Mouse (Mus musculus) yolk sac, embryonic 10.5 days (tissue): ENCODE measurements around the gene Wdr18.

Experiments
- DNase-seq: peaks from one replicate; pipeline ENCODE4 v3.0.0-alpha.2; 2017; ENCODE audit warnings: low spot score

Wdr18 gene

DNA sequence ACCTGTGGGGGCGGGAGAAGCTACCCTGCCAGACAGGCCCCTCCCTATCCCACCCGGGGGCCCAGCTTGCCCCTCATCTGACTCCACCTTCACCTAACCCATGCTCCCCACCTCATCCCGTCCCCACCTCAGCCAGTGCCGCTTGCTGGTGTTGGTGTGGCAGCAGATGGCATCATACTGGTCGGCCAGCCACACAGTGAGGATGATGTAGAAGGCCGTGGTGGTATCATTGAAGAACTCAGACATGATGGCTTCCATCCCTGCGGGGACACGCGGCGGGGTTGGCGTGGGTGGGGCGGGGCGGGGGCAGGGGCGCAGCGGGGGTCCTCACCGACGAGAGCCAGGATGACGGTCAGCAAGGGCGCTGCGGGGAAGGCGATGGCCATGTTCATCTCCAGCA is 18.1 kb downstream of the Wdr18 start:
- no peak for DNase-seq

DNA sequence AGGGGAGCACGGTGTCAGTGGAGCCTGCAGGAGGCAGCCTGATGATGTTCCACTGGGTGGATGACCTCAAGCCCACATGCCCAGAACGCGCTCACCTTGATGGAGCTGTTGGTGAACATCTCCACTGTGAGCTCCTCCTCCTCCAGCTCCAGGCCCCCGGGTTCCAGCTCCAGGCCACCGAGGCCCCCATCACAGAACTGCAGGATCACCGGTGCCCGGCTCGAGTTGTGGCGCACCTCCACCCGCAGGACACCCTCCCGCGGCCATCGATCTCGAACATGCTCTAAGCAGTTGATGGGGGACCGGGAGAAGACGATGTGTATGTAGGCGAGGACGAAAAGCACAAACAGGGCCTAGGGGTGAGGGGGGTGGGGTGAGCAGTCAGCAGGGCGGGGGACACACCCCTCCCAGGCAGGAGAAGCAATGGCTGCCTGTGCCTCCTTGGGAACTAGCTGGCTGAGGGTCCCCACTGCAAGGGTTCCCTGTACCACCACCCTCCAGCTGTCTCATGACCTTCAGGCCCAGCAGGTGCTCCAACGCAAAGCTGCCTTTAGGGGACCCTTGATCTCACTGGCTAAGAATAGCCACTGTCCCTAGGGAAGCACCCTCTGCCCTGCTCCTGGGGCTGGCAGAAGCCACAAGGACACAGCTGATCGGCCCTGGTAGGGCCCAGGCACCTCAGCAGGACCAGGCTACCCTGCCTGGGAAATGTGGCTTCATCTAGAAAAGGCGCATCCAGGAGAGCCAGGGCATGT is 19.6 kb downstream of the Wdr18 start:
- no peak for DNase-seq

DNA sequence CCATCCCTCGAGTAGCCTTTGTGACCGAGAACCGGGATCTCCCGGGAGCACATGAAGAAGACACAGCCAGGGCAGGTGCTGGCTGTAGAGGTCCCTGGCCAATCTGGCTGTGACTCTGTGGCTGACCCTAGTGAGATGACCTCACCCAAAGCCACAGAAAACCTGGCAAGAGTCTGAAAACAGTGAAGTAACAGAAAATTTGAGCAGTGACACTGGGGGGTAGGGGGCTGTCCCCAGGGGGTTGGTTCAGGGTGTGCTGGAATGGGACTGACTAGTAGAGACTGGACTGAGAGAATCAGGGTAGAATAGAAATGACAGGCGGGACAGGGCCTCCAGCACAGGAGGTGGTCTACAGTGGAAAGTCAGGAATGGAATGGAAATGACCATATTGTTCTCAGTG is 23.3 kb downstream of the Wdr18 start:
- DNase-seq: no peak

DNA sequence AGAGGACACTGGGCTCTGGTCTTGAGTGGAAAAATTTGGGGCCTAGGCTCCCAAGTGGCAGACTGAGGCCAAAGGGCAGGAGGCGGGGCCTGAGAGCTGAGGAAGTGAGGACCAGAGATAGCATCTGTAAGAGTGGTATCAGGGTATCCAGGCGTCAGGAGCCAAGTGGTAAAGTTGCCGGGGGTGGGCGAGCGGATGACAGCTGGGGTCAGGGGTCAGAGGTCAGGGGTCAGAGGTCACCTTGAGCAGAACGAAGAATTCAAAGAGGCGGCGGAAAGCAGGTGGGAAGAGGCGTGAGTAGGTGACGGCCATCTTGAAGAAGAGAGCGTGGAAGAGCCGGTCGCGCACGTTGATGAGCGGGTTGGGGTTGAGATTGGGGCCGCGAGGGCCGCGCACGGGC is 23.7 kb downstream of the Wdr18 start:
- peak; percentile 82 for DNase-seq

DNA sequence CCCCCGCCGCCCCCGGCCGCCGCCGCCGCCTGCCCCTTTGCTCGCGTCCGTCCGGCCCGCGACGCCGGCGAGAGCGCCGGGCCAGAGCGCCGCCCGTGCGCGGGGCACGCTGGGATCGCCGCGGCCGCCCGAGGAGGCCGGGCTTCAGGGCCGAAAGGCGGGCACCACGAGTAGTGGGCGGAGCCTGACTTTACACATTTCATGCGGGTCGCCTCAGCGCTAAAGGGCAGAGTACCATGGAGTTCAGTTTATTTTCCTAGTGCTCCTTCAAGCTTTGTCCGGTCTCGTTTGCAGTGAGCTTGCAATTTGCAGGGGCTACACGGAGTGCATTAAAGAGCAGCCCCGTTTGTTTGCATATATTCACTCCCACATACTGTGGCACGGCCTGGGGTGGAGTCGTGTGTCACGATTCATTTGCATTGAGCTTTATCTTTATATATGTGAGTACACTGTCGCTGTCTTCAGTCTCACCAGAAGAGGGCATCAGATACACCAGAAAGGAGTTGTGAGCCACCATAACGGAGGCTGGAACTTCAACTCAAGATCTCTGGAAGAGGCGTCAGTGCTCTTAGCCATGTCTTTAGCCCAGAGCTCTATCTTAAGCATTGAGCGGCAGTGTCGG is 24.4 kb downstream of the Wdr18 start, which contains the start of gene Tmem259:
Gene Tmem259 (minus strand): TSS at position 136 of the 622 bp plus-strand sequence.
- peak; percentile 93 for DNase-seq

DNA sequence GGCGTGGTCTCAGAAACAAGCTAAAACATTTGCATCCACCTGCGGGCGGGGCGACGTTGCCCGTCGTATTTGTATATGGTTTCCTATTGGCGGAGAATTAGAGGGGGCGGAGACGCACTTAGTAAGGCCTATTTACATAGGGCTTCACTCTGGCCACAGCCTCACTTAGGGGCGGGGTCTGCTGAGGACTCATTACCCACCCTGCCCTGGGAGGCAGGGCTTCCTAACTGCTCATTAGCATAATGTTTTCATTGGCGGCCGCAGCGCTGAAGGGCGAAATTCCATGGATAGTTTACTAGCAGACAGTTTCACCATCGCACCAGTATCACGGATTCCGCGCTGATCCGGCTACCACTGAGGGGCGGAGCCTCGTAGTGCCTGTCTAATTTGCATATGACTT is 24.9 kb downstream of the Wdr18 start:
- DNase-seq: peak; percentile 98

DNA sequence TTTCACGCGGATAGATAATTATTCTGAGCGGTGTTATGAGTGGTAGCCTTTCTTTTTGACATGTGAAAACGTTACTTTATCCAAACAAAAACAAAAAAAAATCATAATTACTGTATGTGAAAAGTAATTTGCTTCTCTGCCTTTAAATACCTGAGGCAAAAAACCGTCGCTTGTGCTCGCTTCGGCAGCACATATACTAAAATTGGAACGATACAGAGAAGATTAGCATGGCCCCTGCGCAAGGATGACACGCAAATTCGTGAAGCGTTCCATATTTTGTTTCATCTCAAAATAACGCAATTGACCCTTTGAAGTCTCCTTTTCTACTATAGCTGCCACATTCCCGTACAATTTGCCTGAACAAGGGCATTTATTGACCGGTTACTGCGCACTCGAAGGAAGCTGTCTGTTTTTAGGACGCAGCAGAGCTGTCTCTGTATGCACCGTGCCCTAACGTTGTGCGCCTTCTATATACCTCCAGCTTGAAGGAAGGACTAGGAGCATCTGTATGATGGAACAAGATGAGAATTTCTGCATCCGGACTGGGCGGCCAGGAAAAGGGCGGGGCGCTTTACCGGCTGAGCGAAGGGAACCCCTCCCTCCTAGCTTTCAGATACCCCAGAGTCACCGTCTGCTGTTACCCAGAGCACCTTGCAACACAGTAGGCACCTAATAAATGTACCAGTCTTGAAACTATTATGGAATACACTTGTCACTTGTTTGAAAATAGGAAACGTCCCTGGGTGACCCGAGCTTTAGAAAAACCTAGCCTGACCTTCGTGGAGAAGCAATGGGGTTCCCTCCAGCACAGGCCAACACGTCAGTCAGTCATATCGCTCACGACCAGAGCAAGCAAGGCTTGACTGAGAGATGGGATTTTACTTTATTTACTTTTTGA is 25.6 kb downstream of the Wdr18 start:
- peak; percentile 72 for DNase-seq

DNA sequence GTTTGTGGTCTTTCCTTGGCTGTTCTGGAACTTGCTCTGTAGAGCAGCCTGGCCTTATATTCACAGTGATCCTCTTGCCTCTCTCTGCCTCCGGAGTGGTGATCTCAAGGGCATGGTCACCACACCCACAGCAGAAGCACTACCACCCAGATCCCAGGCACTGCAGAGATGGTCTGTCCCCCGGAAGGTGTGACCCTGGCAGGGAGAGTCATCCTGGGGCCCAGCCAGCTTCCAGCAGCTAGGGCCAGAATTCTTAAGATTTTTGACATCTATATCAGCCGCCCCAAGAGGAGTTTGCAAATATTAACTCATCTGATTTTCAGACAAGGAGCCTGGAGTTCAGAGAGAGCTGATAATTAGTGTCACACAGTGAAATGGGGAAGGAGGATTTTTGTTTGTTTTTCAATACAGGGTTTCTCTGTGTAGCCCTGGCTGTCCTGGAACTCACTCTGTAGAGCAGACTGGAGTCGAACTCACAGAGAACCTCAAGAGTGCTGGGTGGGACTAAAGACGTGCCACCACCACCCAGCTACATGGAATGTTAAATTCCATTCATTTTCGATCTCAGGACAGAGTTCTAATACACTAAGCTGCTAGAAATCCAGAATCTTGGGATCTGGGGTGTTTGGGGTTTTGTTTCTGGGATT is 26.4 kb downstream of the Wdr18 start:
- no peak for DNase-seq

DNA sequence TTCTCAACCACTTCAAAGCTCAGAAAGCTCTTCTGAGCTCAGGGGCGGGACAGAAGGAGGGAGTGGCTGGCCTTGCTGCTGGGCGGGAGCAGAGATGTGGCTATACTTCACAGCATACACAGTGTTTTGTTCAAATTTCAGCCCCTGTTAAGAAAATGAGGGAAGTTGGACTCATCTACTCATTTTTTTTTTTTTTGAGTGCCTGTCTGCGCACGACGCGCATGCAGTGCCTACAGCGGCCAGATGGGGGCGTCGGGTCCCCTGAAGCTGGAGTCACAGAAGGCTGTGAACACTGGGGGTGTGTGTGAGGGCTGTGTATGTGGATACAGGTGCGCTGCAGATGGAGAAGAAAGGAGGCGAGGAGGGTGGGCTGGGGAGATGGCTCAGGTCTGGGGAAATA is 27.0 kb downstream of the Wdr18 start:
- peak; percentile 73 for DNase-seq

DNA sequence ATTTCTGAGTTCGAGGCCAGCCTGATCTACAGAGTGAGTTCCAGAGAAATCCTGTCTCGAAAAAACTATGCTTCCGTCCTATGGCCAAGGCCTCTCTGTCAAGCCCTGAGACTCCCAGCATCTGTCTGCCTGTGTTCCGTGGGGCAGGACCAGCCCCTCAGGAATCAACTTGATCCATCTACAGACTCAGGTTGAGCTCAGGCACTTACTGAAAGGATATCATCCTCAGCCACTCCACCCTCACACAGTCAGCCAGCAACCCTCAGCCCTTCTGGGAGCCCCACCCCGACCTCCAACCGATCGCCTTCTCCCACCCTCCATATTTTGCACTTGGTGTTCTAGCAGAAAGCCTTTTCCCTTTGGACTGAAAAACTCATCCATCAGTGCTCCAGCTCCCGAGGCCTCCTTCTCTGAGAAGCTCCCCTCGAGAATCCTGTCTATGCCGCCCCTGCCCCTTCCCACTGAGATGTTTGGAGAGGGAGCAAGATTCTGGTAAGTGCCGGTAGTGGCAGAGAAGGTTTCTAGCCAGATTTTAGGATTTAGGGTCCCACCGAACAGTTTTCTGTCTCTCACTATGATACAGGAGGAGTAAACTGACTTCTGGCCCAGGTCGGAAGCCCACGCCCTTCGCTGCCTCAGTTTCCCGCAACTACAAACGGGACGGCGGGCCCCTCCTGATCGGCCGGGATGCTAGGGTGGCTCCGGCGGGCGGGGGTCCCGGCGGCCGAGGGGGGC is 28.0 kb downstream of the Wdr18 start:
- no peak for DNase-seq

DNA sequence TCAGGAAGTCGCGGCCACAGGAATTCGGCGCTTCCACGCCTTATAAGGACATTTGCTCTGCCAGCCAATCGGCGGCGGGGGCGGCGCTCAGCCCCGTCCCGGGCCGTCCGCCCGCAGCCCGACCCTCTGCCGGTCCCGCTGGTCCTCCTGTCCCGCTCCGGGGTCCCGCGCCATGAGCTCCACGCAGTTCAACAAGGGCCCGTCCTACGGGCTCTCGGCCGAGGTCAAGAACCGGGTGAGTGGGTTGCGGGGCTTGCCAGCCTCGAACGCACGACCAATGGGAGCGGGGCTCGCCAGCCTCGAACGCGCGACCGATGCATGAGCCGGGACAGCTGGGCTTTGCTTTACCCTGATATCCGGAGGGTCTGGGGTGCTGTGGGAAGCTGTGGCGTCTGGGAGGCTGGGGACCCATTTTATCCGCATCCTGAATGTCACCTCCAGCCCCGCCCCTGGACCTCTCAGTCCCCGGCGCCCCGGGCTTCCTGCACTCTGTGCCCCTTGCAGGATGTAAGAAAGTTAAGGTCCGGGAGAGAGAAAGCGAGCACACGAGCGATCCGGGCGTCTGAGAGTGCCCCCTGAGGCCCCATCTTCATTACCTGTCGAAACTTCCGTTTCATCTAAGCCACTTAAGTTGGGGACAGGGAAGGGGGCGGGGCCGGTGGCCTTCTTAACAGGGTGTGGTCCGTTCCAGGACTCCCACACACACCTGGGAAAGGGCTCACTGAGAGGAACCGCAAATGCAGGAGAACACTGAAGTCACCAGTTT is 28.7 kb downstream of the Wdr18 start, which contains the start of gene Cnn2:
Gene Cnn2 (plus strand): TSS at position 79 of the 766 bp plus-strand sequence.
- DNase-seq: peak; percentile 70

DNA sequence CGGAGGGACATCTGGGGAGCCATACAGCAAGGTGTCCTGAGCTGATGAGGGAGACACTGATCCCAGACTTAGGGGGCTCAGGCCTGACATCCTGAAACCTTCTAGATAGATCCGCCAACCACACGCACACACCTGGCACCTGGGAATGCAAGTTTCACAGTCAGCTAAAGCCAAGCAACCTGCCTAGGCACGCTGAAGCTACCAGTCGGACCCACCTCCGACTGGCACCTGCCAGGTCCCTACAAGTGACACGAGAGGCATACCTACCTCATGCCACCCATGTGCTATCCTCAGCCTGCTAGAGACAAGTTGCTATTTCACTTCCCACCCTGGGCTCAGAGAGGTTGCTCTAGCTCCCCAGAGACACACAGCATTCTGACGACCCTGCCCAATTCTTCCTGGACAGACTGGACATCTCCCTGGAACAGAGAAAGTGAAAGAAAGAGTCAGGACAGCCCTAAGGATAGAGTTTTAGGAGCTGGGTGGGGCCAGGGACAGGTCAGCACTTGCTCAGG is 29.4 kb downstream of the Wdr18 start:
- DNase-seq: no peak

DNA sequence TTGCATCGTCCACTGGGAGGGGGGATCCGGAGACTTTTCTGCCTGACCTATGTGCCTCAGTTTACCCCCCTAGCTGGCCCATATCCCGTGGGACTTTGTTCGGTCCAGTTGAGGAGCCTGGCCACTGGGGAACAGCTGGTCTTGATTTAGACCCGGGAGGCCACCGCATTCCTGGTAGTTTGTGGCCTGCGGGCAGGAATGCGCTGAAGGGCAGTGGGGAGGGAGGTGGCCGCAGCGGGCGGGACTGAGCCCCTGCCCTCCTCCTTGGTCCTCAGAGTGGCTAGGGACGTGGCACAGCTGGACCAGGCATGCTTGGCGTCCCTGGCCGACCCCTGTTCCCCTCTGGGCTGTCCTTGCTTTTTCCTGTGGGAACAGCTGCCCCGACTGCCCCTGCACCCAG is 29.9 kb downstream of the Wdr18 start:
- DNase-seq: no peak

DNA sequence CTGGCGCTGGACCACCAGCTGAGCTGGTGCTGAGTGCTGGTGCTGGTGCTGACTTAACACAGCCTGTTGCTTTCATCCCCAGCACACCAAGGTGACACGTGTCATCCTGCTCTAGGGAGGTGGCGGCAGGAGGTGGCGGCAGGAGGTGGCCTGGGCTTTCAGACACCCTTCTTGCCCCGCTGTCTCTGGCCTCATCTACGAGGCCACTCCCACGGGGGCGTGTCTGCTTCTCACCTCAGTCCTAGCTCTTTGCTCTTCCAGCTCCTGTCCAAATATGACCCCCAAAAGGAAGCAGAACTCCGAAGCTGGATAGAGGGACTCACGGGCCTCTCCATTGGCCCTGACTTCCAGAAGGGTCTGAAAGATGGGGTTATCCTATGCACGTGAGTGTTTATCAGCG is 31.1 kb downstream of the Wdr18 start:
- no peak for DNase-seq

DNA sequence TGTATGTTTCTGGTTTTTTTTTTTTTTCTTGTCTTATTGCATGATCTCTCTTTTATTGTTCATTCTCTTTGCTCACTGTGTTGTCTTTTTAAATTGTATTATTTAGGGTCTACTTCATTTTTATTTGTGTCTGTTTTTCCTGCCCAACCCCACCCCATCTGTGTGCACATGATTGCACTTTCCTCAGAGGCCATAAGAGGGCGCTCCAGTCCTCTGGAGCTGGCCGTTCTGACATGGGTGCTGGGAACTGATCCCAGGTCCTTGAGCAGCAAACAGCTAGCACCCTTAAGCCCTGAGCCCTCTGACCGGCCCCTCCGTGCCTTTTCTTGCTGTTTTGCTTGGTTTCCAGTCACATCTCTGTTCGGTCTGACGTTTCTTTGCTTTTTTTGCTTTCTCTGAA is 31.6 kb downstream of the Wdr18 start:
- DNase-seq: no peak

DNA sequence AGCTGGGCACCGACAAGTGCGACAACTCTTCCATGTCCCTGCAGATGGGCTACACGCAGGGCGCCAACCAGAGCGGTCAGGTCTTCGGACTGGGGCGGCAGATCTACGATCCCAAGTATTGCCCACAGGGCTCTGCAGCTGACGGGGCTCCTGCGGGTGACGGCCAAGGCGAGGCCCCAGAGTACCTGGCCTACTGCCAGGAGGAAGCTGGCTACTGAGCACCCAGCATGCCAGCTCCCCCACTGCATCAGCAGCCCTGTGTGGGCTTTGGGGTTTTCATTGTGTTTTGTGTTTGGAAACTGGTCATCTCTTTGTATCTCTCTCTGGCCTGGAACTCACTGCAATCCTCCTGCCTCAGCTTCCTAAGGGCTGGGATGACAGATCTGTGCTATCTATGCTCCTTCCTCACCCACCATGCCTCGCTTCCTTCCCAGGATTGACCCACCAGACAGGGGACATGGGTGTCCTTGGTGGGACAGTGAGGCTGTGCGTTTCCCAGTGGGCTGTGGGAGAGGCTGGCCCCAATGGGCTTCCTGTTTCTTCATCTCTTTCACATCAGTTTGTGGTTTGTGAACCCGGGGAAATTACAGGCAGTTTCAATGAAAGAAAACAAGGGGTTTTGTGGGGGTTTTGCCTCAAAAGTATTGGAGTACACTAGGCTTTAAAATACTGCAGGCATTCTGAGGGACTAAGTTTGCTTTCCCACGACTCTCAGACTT is 34.6 kb downstream of the Wdr18 start:
- DNase-seq: no peak

DNA sequence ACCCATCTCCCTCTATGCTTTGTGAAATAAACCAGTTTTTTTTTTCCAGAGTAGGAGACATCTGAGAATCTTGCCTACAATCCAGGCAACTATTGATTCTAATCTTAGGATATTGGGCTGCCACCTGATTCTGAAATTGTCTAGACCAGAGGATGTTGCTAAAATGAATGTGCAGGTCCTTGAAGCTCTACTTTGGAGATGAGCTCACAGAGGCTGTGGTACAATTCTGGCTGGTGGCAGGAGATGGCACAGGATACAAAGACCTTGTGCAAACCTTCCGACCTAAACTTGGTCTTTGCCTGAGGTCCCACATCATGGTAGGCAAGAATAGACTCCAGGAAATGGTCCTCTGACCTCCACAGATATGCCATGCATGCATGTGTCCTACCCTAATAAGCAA is 35.7 kb downstream of the Wdr18 start:
- no peak for DNase-seq

DNA sequence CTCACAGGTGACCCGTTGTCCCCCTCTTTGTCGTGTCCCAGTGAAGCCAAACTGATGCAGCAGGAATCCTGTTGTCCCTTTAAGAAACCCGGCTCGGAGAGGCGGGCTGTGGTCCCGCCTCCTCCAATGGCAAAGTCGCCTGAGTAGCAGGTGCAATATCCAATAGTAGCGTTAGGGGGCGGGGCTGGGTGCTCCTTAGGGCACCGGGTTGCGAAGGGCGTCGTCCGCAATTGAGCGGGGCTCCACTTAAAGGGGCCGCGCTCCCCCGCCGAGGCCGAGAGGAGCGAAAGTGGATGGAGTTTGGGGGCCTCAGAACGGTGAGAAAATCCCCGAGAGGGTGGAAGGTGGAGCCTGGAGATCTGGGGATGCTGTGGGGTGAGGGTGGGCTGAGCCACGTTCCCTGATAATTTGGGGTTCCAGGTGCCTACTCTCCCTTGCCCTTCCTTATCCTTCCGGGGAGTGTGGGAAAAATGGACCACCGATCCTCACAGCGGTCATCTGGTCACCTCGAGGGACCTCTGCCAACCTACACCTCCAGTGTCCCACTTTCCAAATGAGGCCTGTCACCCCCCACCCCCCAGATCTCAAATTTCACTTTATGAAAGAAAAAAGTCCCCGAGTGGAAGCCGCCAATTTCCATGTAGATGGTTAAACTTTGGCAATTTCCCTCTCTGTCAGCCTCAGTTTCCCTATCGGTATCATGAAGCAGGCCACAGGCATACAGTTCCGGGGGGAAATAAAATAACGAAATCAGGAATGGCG is 36.5 kb downstream of the Wdr18 start, which contains the start of gene Abca7:
Gene Abca7 (plus strand): TSS at position 223 of the 762 bp plus-strand sequence.
- peak; percentile 95 for DNase-seq
